Mouse (Mus musculus): ENCODE measurements around the gene Nod1. TPM values are rescaled to one million over a fixed set of nuclear protein-coding genes. Genes with fewer than 3 reads are reported as not detected.

Nod1 gene
- polyA plus RNA-seq, 1 experiment from 2014 or later, result 4.8 TPM

Other genes with a start within 250 kb of the Nod1 start
- gene Znrf2, start 155.7 kb downstream of the Nod1 start, polyA plus RNA-seq (2015; fragmentation: Nextera tagmentation; extraction: Ambion mirVana), result 5.0 and 5.5 TPM in 2 replicates
- 9.6 and 13.2 TPM in 2 replicates for gene Ggct, start 20.3 kb upstream of the Nod1 start, polyA plus RNA-seq (2015; fragmentation: Nextera tagmentation; extraction: Ambion mirVana)
- gene Gars, start 65.4 kb upstream of the Nod1 start, polyA plus RNA-seq (2015; fragmentation: Nextera tagmentation; extraction: Ambion mirVana), result 159 and 172 TPM in 2 replicates
- gene Crhr2, start 160.4 kb upstream of the Nod1 start, polyA plus RNA-seq (2015; fragmentation: Nextera tagmentation; extraction: Ambion mirVana), result 0.22 TPM in 2 replicates
- gene Inmt, start 202.4 kb upstream of the Nod1 start, polyA plus RNA-seq (2015; fragmentation: Nextera tagmentation; extraction: Ambion mirVana), result 0.33 TPM in 1 of 2 replicates, not detected in the other
- gene Mindy4, start 230.8 kb upstream of the Nod1 start, polyA plus RNA-seq (2015; fragmentation: Nextera tagmentation; extraction: Ambion mirVana), result 5.8 and 6.4 TPM in 2 replicates